Mouse (Mus musculus) spleen, postnatal 14 days (tissue): ENCODE results near the gene P4hb.
"Not testable (repeated sequence)": the region's sequence is repeated elsewhere in the genome, so short reads cannot be mapped to it uniquely, and the experiment has no call there.

Experiments
- DNase-seq, 2 experiments: peaks; one replicate each; pipeline ENCODE4 v3.0.0; 2021 to 2022; ENCODE audit warnings: low spot score in 2 of 2

Gene P4hb

GRCm38 (mm10) chr11:120541907-120542306 lies 31.1 kb downstream of the P4hb start:
- DNase-seq: no peak

DNA sequence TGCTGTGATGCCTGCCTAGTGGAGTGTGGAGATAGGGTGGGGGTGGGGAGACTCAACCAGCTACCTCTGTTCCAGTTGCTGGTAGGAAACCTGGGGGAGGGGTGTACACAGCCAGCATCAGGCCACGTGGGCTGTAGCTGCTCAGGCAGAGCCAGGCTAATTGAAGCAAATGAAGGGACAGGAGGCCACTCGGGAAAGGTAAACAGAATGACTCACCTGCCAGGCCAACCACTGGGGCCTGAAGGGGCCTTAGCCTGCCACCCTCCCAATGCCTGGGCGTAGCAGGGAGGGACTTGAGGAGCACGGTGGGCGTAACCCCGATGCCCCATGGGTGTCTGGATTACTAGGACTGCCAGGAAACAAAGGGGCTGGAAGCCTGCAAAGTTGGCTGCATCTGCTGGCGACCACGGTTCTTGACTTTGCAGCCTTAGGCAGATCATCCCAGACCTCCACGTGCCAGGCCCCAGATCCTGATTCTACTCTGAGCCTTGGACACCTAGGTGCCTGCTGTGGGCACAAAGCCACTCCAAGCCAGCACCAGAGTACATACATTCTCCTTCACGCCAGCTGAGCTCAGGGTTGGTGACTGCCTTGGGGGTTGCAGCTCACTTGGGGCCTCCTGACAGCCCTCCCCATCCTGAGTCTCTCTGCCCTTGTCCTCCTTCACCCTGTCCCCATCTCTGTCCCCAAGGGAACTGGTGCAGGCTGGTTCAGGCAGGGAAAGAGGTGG lies 33.6 kb downstream of the P4hb start:
- no peak for DNase-seq

GRCm38 (mm10) chr11:120538955-120539284 lies 34.1 kb downstream of the P4hb start:
- DNase-seq: no peak

GRCm38 (mm10) chr11:120538485-120538884 lies 34.6 kb downstream of the P4hb start:
- DNase-seq: no peak

DNA sequence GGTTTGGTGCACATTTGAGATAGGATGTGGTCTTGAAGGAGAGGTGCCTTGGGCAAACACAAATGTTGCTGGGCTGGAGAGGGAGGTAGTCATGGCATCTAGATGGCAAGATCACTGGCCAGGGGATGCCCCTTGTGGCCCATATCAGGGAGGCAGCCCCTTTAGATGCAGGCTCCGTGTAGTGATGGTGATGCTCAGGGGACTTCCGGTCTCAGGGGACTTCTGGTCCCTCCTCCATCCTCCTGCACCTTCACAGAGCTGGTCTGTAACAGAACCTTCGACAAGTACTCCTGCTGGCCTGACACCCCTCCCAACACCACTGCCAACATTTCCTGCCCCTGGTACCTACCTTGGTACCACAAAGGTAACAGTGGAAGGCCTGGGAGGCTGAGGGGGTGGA lies 37.2 kb downstream of the P4hb start:
- DNase-seq: no peak

DNA sequence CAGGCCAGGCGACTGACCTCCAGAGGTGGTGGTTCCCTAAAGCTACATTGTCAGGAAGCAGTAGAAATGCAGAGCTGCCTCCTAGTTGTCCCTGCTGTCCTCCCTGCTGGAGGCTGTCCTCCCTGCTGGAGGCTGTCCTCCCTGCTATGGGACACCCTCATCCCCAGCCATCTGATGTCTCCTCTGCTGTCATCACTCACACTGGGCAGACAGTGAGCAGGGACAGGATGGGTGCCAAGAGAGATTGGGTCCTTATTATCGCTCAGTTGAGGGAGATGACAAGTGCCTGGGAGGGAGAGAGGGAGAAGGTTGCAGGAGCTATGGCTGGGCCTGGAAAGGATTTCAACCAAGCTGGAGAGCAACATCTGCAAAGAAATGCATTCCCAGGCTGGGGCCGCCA lies 37.9 kb downstream of the P4hb start:
- DNase-seq: no peak

DNA sequence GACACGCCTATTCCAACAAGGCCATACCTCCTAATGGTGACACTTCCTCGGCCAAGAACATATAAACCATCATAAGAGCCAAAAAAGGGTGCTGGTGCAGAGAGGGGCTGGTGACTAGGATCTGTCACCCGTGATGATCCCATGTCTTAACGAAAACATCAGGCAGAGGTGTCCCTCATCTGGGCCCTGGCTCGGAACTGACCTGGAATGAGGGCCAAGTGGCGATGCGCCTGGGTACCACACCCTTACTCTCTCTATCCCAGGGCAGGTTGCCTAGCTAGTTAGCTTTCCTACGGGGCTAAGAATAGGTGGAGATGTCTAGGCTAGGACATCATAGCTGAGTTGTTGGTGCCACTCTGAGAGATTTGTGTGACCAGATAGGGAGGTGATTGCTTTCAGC lies 39.0 kb downstream of the P4hb start:
- no peak for DNase-seq

GRCm38 (mm10) chr11:120531646-120532045 lies 41.4 kb downstream of the P4hb start:
- no peak for DNase-seq

DNA sequence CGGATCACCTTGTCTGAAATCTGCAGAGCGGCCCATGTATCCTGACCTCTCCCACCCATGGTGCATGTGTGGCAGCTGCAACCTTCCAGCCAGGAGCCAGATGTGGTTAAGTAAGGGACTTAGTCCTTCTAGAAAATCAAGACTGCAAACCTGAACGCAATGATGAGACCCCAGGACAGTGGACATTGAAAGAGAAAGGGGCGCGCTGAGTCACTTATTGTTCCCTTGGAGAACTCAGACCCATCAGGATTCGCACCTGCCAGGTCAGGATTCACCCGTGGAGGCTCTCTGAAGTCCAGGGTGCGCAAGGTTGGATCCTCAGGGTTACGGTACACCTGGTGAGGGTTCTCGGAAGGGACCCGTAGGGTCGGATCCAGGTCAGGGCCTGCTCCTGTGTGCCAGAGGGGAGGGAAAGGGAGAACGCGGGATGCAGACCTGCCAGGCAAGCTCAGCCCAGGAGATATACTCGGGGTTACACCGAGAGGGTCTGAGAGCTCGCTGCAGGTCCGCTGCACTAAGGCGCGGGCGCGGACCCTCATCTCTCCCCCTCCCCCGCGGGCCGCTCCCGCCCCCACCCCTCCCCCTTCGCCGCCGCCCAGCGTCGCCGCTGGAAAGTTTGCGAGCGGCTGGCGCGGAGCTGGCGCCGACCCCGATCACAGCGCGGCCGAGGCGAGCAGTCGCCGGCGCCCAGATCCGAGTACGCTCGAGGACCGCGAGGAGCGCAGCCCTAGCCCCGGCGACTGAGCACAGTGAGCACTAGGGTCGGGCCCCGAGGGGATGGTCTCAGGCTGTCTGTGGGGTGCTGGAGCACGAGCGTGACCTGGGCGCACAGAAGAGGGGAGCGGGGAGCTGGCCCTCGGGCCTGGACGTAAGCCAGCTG lies 42.7 kb downstream of the P4hb start, which contains the start of gene Gcgr:
Gcgr (plus strand) TSS at position 615 of the 880 bp plus-strand sequence.
- DNase-seq: no peak

- DNase-seq: no peak
Measured at GRCm38 (mm10) chr11:120528903-120529302, 44.1 kb downstream of the P4hb start.

DNA sequence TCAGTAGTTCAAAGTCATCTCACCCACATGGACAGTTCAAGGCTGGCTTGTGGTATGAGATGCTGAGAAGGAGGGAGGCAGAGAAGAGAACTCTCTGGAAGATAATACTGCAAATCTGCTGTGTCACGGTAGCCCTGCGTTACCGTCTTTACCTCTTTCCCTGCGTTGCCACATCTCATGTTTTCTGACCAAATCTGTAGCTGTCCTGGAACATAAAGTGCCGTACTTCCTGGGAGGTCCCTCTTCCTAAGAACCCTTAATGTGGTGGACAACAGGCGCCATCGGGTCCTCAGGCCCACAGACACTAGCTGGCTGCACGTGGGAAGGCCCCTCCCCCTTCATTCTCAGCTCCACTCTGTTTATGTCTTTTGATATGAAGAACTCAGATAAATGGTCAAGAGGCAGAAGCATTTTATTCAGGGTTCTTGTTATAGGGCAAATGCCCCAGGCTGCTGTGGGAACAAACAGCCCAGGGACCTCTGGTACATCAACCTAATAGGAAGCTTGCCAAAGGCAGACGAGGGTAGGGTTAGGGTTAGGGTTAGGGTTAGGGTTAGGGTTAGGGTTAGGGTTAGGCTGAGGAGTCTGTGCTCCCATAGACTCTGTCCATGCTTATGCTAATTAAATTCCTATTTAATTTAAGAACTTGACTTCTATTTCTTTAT lies 45.2 kb downstream of the P4hb start:
- no peak for DNase-seq

- no peak for DNase-seq
Measured at GRCm38 (mm10) chr11:120525959-120526358, 47.1 kb downstream of the P4hb start.

DNA sequence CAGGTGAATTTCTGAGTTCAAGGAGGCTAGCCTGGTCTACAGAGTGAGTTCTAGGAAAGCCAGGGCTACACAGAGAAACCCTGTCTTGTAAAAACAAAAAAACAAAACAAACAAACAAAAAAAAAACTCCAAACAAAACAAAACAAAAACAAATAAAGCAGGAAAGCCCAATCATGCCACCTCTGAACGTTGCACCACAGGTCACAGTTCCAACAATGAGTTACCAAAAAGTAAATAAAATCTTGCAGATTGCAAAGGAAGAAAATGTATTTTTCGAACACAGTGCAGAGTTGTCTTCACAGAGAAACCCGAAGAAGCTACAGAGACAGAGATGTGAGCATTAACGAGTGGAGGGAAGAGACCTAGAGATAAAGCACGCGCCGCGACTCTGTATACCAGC lies 50.5 kb downstream of the P4hb start:
- DNase-seq: no peak

GRCm38 (mm10) chr11:120520967-120521540 lies 52.0 kb downstream of the P4hb start:
- no peak for DNase-seq

DNA sequence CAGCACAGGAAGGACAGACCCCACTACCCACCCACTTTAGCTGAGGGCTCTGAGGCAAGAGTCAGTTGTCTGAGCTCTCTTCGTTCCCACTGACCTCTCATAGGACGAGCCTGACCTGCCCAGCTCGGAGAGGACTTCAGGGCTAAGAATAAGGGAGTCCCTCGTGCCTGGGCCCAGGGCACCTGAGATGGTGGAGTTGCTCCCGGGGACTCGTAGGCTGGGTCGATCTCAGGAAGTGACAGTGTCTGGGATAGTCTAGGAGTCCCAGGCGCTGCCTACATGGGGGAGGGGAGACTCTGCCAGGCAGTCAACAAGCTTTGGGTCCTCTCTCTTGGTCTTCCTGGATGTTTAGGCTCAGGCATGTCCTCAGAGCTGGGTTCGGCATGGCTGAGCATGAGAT lies 52.6 kb downstream of the P4hb start:
- no peak for DNase-seq

DNA sequence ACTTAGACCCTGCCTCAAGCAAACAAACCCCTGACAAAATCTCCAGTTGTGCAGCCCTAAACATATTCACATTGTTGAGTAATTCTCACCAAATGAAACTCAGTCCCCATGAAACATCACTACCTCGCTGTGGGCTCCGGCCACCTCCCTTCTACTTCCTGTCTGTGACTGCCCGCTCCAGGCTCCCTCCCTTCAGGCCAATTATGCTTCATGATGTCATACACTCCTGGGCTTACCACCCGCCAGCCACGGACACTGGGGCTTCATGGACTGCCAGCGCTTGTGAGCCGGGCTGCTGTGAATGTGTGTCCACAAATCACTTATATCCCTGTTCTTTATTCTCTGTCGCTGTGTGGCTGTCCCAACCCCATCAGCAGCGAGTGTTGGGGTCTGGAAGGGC lies 53.3 kb downstream of the P4hb start:
- DNase-seq: no peak

DNA sequence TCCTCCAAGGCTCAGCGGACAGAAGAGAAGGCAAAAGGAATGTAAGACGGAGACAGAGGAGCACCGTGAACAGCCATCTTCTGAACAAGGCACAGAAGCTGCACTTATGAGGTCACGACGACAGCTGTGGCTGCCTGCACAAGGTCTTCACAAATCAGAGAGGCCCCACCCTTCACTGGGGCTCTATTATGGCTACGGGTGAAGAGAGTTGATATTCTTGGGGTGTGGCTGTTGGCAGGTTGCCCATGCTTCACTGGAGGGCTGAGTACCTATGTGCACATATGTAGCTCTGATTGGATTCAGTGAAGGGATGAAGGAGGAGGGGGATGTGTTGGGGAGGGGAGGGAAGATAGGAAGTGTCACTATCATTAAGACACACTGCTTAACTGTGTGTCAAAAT lies 54.5 kb downstream of the P4hb start:
- DNase-seq: no peak

GRCm38 (mm10) chr11:120518027-120518426 lies 55.0 kb downstream of the P4hb start:
- DNase-seq: no peak

DNA sequence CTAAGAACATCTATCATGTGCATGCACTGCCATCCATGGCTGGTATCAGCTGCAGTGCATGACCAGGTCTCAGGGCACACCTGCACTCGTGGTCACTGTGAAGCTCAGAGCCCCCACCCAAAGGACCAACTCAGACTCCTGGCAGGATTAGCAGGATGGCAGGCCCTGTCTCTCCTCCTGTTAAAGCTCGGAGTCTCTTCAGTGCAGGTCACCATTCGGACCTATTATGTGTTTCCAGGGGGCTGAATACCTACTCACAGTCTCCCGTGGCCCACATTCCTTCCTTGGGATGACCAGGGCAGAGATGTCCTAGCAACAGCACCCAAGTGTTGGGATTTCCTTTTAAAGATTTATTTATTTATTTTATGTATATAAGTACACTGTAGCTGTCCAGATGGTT lies 55.9 kb downstream of the P4hb start:
- no peak for DNase-seq

GRCm38 (mm10) chr11:120515611-120516010 lies 57.4 kb downstream of the P4hb start:
- DNase-seq: peak; percentile 74 to 88

DNA sequence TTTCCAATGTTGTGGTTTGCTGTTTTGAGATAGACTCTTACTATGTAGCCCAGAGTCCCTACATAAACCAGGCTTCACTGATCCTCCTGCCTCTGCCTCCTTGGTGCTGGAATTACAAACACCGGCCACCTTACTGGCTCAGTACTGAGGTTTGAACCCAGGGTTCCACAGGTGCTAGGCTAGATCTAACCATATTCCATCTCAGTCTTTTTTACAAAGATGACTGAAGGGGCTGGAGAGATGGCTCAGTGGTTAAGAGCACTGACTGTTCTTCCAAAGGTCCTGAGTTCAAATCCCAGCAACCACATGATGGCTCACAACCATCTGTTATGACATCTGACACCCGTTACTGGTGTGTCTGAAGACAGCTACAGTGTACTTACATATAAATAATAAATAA lies 58.8 kb downstream of the P4hb start:
- DNase-seq: not testable (repeated sequence)

- no peak for DNase-seq
Measured at GRCm38 (mm10) chr11:120512790-120513453, 60.1 kb downstream of the P4hb start.
